Mouse (Mus musculus): ENCODE data around the gene Ppp1r3f. TPM values are rescaled to one million over a fixed set of nuclear protein-coding genes. Genes with fewer than 3 reads are reported as not detected.

The Ppp1r3f gene
- polyA plus RNA-seq, 1 experiment from 2014 or later, result 5.2 TPM

Other genes with a start within 250 kb of the Ppp1r3f start
- gene Usp27x, start 198.5 kb downstream of the Ppp1r3f start, polyA plus RNA-seq (2015; fragmentation: Nextera tagmentation; extraction: Ambion mirVana), result 1.6 and 1.9 TPM in 2 replicates
- gene Foxp3, start 639 bp downstream of the Ppp1r3f start, polyA plus RNA-seq (2015; fragmentation: Nextera tagmentation; extraction: Ambion mirVana), result 0.21 TPM in 1 of 2 replicates, not detected in the other
- 29.6 and 32.0 TPM in 2 replicates for gene Ccdc22, start 31.2 kb upstream of the Ppp1r3f start, polyA plus RNA-seq (2015; fragmentation: Nextera tagmentation; extraction: Ambion mirVana)
- 0.13 TPM in 1 of 2 replicates, not detected in the other for gene Cacna1f, start 32.8 kb upstream of the Ppp1r3f start, polyA plus RNA-seq (2015; fragmentation: Nextera tagmentation; extraction: Ambion mirVana)
- gene Syp, start 64.2 kb upstream of the Ppp1r3f start, polyA plus RNA-seq (2015; fragmentation: Nextera tagmentation; extraction: Ambion mirVana), result 108 and 115 TPM in 2 replicates
- gene Prickle3, start 83.0 kb upstream of the Ppp1r3f start, polyA plus RNA-seq (2015; fragmentation: Nextera tagmentation; extraction: Ambion mirVana), result 1.4 and 1.8 TPM in 2 replicates
- 23.8 and 25.1 TPM in 2 replicates for gene Plp2, start 97.1 kb upstream of the Ppp1r3f start, polyA plus RNA-seq (2015; fragmentation: Nextera tagmentation; extraction: Ambion mirVana)
- gene Magix, start 107.0 kb upstream of the Ppp1r3f start, polyA plus RNA-seq (2015; fragmentation: Nextera tagmentation; extraction: Ambion mirVana), result 0.09 TPM in 1 of 2 replicates, not detected in the other
- 43.0 and 46.3 TPM in 2 replicates for gene Gpkow, start 122.8 kb upstream of the Ppp1r3f start, polyA plus RNA-seq (2015; fragmentation: Nextera tagmentation; extraction: Ambion mirVana)
- gene Wdr45, start 140.1 kb upstream of the Ppp1r3f start, polyA plus RNA-seq (2015; fragmentation: Nextera tagmentation; extraction: Ambion mirVana), result 32.2 and 32.4 TPM in 2 replicates
- 0.60 TPM in 1 of 2 replicates, not detected in the other for gene Gm45208, start 148.0 kb upstream of the Ppp1r3f start, polyA plus RNA-seq (2015; fragmentation: Nextera tagmentation; extraction: Ambion mirVana)
- gene Praf2, start 154.2 kb upstream of the Ppp1r3f start, polyA plus RNA-seq (2015; fragmentation: Nextera tagmentation; extraction: Ambion mirVana), result 113 TPM in 2 replicates
- gene Ccdc120, start 176.6 kb upstream of the Ppp1r3f start, polyA plus RNA-seq (2015; fragmentation: Nextera tagmentation; extraction: Ambion mirVana), result 53.9 and 55.5 TPM in 2 replicates
- gene Tfe3, start 188.3 kb upstream of the Ppp1r3f start, polyA plus RNA-seq (2015; fragmentation: Nextera tagmentation; extraction: Ambion mirVana), result 24.8 and 25.5 TPM in 2 replicates
- 73.9 and 77.7 TPM in 2 replicates for gene Gripap1, start 215.5 kb upstream of the Ppp1r3f start, polyA plus RNA-seq (2015; fragmentation: Nextera tagmentation; extraction: Ambion mirVana)
- 2.5 and 3.0 TPM in 2 replicates for gene Kcnd1, start 248.0 kb upstream of the Ppp1r3f start, polyA plus RNA-seq (2015; fragmentation: Nextera tagmentation; extraction: Ambion mirVana)

Data from hindbrain, embryonic 13.5 days (tissue).